Mouse (Mus musculus) G1E (cell line): ENCODE data around the gene Utf1. TPM values are rescaled to one million over a fixed set of nuclear protein-coding genes. Genes with fewer than 3 reads are reported as not detected.

Experiments used
- ATAC-seq: 2 replicates; pipeline ENCODE4 v1.8.0; 2016; ENCODE audit warnings: mild to moderate bottlenecking; ENCODE audit not compliant: insufficient number of reproducible peaks, poor library complexity, low FRiP score, severe bottlenecking; ENCODE audit errors: extremely low read depth
- DNase-seq: peaks from one replicate; pipeline ENCODE4 v3.0.0; 2012; ENCODE audit warnings: low spot score
- H3K27me3 ChIP-seq: 2 replicates; pipeline ENCODE4 v1.6.1; 2012; ENCODE audit warnings: mild to moderate bottlenecking, low read length, inconsistent platforms; ENCODE audit not compliant: insufficient read depth
- H3K36me3 ChIP-seq: replicated peaks from 2 replicates; pipeline ENCODE3; 2012; ENCODE audit warnings: mild to moderate bottlenecking, inconsistent platforms
- H3K4me1 ChIP-seq: 2 replicates; pipeline ENCODE4 v1.6.1; 2012; ENCODE audit warnings: low read depth, low read length, inconsistent platforms, mixed read lengths; ENCODE audit not compliant: insufficient read depth
- H3K4me3 ChIP-seq: 2 replicates; pipeline ENCODE4 v1.5.1; 2012; ENCODE audit warnings: low read depth, mild to moderate bottlenecking, inconsistent platforms, low read length, moderate library complexity, mixed read lengths
- H3K9me3 ChIP-seq: replicated peaks from 2 replicates; pipeline ENCODE4 v1.6.1; 2012; ENCODE audit warnings: inconsistent platforms
- CTCF ChIP-seq: IDR thresholded peaks from 2 replicates; pipeline ENCODE4 v1.5.1; 2012; ENCODE audit warnings: low read depth, low read length, inconsistent platforms, mixed read lengths
- GATA1 ChIP-seq: IDR thresholded peaks from 2 replicates; pipeline ENCODE4 v1.6.1; 2012; ENCODE audit warnings: borderline replicate concordance, low read length, inconsistent platforms, mixed read lengths
- GATA2 ChIP-seq: IDR thresholded peaks from 2 replicates; pipeline ENCODE4 v1.6.1; 2012; ENCODE audit warnings: low read depth, low read length, inconsistent platforms, borderline replicate concordance
- POLR2AphosphoS5 ChIP-seq: IDR thresholded peaks from 2 replicates; pipeline ENCODE4 v1.6.1; 2012; ENCODE audit warnings: low read depth, low read length, inconsistent platforms; ENCODE audit not compliant: insufficient replicate concordance
- TAL1 ChIP-seq: conservative IDR thresholded peaks from 2 replicates; pipeline ENCODE4 v1.6.1; 2012; ENCODE audit warnings: low read depth, low read length, inconsistent platforms, mixed read lengths
- polyA plus RNA-seq: library from polyadenylated mRNA; stranded (reverse); fragments of >175 nt; gene quantifications from 2 replicates; pipeline ENCODE4 v1.2.3, GENCODE M21; 2012
- total RNA-seq, 2 experiments: library from RNA; stranded (forward) in 1 of 2; stranded (reverse) in 1 of 2; fragments of 200-1000 nt in 1 of 2; fragments of >200 nt in 1 of 2; fragmentation: Nextera tagmentation in 1 of 2; gene quantifications; 2 replicates each; pipeline ENCODE4 v1.2.3; 2014 to 2017

Gene Utf1
- total and polyA plus RNA-seq, 3 experiments = not detected

- no peak for TF ChIP-seq POLR2AphosphoS5
- TF ChIP-seq TAL1 = no peak
- no peak for TF ChIP-seq GATA2
- TF ChIP-seq GATA1 = no peak
- no peak for TF ChIP-seq CTCF
- DNase-seq = no peak
- H3K36me3 ChIP-seq = no peaks in the 10 kb centered on the region
- ATAC-seq = no peak
- H3K4me1 ChIP-seq = peaks cover 14% of the 10 kb centered on the region; the same call in 1 of the 2 replicates
- H3K27me3 ChIP-seq = peaks cover 8% of the 10 kb centered on the region
- H3K4me3 ChIP-seq = no peak overlapping the region
- H3K9me3 ChIP-seq = no peaks in the 10 kb centered on the region
Measured at GRCm38 (mm10) chr7:139988272-139988671, 44.7 kb downstream of the Utf1 start.

- Histone ChIP-seq H3K27me3 (peaks cover 8% of the 10 kb centered on the region), H3K36me3 (peaks cover 24% of the 10 kb centered on the region), H3K9me3 (no peaks in the 10 kb centered on the region), H3K4me1 (peaks cover 14% of the 10 kb centered on the region), H3K4me3 (no peak overlapping the region)
- ATAC-seq (no peak), DNase-seq (no peak)
- TF ChIP-seq GATA2 = no peak
- TF ChIP-seq POLR2AphosphoS5 = no peak
- TF ChIP-seq GATA1 = no peak
- no peak for TF ChIP-seq TAL1
- no peak for TF ChIP-seq CTCF
Measured at GRCm38 (mm10) chr7:139990864-139991394, 47.3 kb downstream of the Utf1 start.

GRCm38 (mm10) chr7:139992406-139992805 lies 48.8 kb downstream of the Utf1 start, which contains the start of gene Adam8:
Adam8 (minus strand) TSS chr7:139992562.
- H3K4me3 ChIP-seq = no peak within 1 kb of the TSS
- peaks cover 14% of the 10 kb centered on the region for H3K4me1 ChIP-seq
- peaks cover 39% of the 10 kb centered on the region for H3K36me3 ChIP-seq

GRCm38 (mm10) chr7:139993532-139993931 lies 49.9 kb downstream of the Utf1 start:
- no peak for TF ChIP-seq POLR2AphosphoS5
- no peak for TF ChIP-seq GATA1
- no peak for TF ChIP-seq TAL1
- TF ChIP-seq CTCF = no peak
- TF ChIP-seq GATA2 = no peak
- DNase-seq (no peak), ATAC-seq (no peak)
- H3K36me3 ChIP-seq = peaks cover 50% of the 10 kb centered on the region
- peaks cover 6% of the 10 kb centered on the region for H3K27me3 ChIP-seq
- H3K4me3 ChIP-seq = no peak overlapping the region
- H3K9me3 ChIP-seq = no peaks in the 10 kb centered on the region
- peaks cover 10% of the 10 kb centered on the region for H3K4me1 ChIP-seq

More at GRCm38 (mm10) chr7:139992406-139992805, 48.8 kb downstream of the Utf1 start, which contains the start of gene Adam8:
- H3K27me3 ChIP-seq = peaks cover 8% of the 10 kb centered on the region
- TF ChIP-seq TAL1 = no peak
- no peak for TF ChIP-seq POLR2AphosphoS5
- TF ChIP-seq CTCF = no peak
- no peak for TF ChIP-seq GATA2
- TF ChIP-seq GATA1 = no peak
- no peaks in the 10 kb centered on the region for H3K9me3 ChIP-seq
- DNase-seq (no peak), ATAC-seq (no peak)

GRCm38 (mm10) chr7:139994202-139994601 lies 50.6 kb downstream of the Utf1 start:
- ATAC-seq (no peak), DNase-seq (no peak)
- Histone ChIP-seq H3K9me3 (no peaks in the 10 kb centered on the region), H3K36me3 (peaks cover 57% of the 10 kb centered on the region), H3K27me3 (peaks cover 3% of the 10 kb centered on the region), H3K4me1 (peaks cover 10% of the 10 kb centered on the region), H3K4me3 (no peak overlapping the region)
- TF ChIP-seq GATA1 (no peak), TAL1 (no peak), CTCF (no peak), POLR2AphosphoS5 (no peak), GATA2 (no peak)

- Histone ChIP-seq H3K27me3 (peaks cover 3% of the 10 kb centered on the region), H3K4me3 (no peak overlapping the region), H3K36me3 (peaks cover 62% of the 10 kb centered on the region), H3K9me3 (no peaks in the 10 kb centered on the region), H3K4me1 (peaks cover 10% of the 10 kb centered on the region)
- TF ChIP-seq TAL1 (no peak), POLR2AphosphoS5 (no peak), GATA2 (no peak), CTCF (peak; percentile 61)
- DNase-seq = peak; percentile 21
- ATAC-seq = no peak
Measured at GRCm38 (mm10) chr7:139994676-139995075, 51.1 kb downstream of the Utf1 start.

Other genes starting within 250 kb of the Utf1 start
- not detected in 2 replicates for gene Adgra1, start 109.6 kb upstream of the Utf1 start, total RNA-seq (2014; fragmentation: Nextera tagmentation)
- 0.16 TPM in 1 of 2 replicates, not detected in the other for gene Adgra1, start 109.6 kb upstream of the Utf1 start, total RNA-seq (2017)
- not detected in 2 replicates for gene Adgra1, start 109.6 kb upstream of the Utf1 start, polyA plus RNA-seq
- gene Kndc1, start 49.1 kb upstream of the Utf1 start, total RNA-seq (2014; fragmentation: Nextera tagmentation) = not detected in 2 replicates
- 0.12 and 0.38 TPM in 2 replicates for gene Kndc1, start 49.1 kb upstream of the Utf1 start, total RNA-seq (2017)
- gene Kndc1, start 49.1 kb upstream of the Utf1 start, polyA plus RNA-seq = not detected in 2 replicates
- not detected in 2 replicates for gene 6430531B16Rik, start 35.0 kb downstream of the Utf1 start, total RNA-seq (2014; fragmentation: Nextera tagmentation)
- 0.11 TPM in 1 of 2 replicates, not detected in the other for gene 6430531B16Rik, start 35.0 kb downstream of the Utf1 start, total RNA-seq (2017)
- gene 6430531B16Rik, start 35.0 kb downstream of the Utf1 start, polyA plus RNA-seq = not detected in 2 replicates
- not detected in 2 replicates for gene Adam8, start 48.8 kb downstream of the Utf1 start, total RNA-seq (2014; fragmentation: Nextera tagmentation)
- gene Adam8, start 48.8 kb downstream of the Utf1 start, total RNA-seq (2017) = 0.12 and 0.76 TPM in 2 replicates
- 0.03 and 0.07 TPM in 2 replicates for gene Adam8, start 48.8 kb downstream of the Utf1 start, polyA plus RNA-seq
- gene Zfp511, start 92.6 kb downstream of the Utf1 start, total RNA-seq (2014; fragmentation: Nextera tagmentation) = 25.7 and 27.8 TPM in 2 replicates
- gene Zfp511, start 92.6 kb downstream of the Utf1 start, total RNA-seq (2017) = 23.8 TPM in 2 replicates
- gene Zfp511, start 92.6 kb downstream of the Utf1 start, polyA plus RNA-seq = 15.0 and 17.4 TPM in 2 replicates
- gene Tubgcp2, start 92.9 kb downstream of the Utf1 start, total RNA-seq (2014; fragmentation: Nextera tagmentation) = 46.3 and 51.8 TPM in 2 replicates
- gene Tubgcp2, start 92.9 kb downstream of the Utf1 start, total RNA-seq (2017) = 33.9 and 41.9 TPM in 2 replicates
- 7.4 and 12.2 TPM in 2 replicates for gene Tubgcp2, start 92.9 kb downstream of the Utf1 start, polyA plus RNA-seq
- gene Msx3, start 105.3 kb downstream of the Utf1 start, total RNA-seq (2014; fragmentation: Nextera tagmentation) = not detected in 2 replicates
- 0.11 and 0.12 TPM in 2 replicates for gene Msx3, start 105.3 kb downstream of the Utf1 start, total RNA-seq (2017)
- gene Msx3, start 105.3 kb downstream of the Utf1 start, polyA plus RNA-seq = not detected in 2 replicates
- gene Caly, start 138.8 kb downstream of the Utf1 start, total RNA-seq (2014; fragmentation: Nextera tagmentation) = not detected in 2 replicates
- not detected in 2 replicates for gene Caly, start 138.8 kb downstream of the Utf1 start, total RNA-seq (2017)
- gene Caly, start 138.8 kb downstream of the Utf1 start, polyA plus RNA-seq = not detected in 2 replicates
- not detected in 2 replicates for gene Prap1, start 149.6 kb downstream of the Utf1 start, total RNA-seq (2014; fragmentation: Nextera tagmentation)
- gene Prap1, start 149.6 kb downstream of the Utf1 start, total RNA-seq (2017) = not detected in 2 replicates
- not detected in 2 replicates for gene Prap1, start 149.6 kb downstream of the Utf1 start, polyA plus RNA-seq
- 6.7 TPM in 1 of 2 replicates, not detected in the other for gene Fuom, start 158.7 kb downstream of the Utf1 start, total RNA-seq (2014; fragmentation: Nextera tagmentation)
- 16.0 and 17.4 TPM in 2 replicates for gene Fuom, start 158.7 kb downstream of the Utf1 start, total RNA-seq (2017)
- 17.4 and 18.2 TPM in 2 replicates for gene Fuom, start 158.7 kb downstream of the Utf1 start, polyA plus RNA-seq
- 9.4 and 10.5 TPM in 2 replicates for gene Paox, start 172.0 kb downstream of the Utf1 start, total RNA-seq (2014; fragmentation: Nextera tagmentation)
- gene Paox, start 172.0 kb downstream of the Utf1 start, total RNA-seq (2017) = 11.4 and 11.7 TPM in 2 replicates
- 3.0 and 6.0 TPM in 2 replicates for gene Paox, start 172.0 kb downstream of the Utf1 start, polyA plus RNA-seq
- gene Echs1, start 172.7 kb downstream of the Utf1 start, total RNA-seq (2014; fragmentation: Nextera tagmentation) = 32.6 TPM in 2 replicates
- 81.5 and 96.9 TPM in 2 replicates for gene Echs1, start 172.7 kb downstream of the Utf1 start, total RNA-seq (2017)
- 2.2 and 5.8 TPM in 2 replicates for gene Echs1, start 172.7 kb downstream of the Utf1 start, polyA plus RNA-seq
- gene Mtg1, start 193.8 kb downstream of the Utf1 start, total RNA-seq (2014; fragmentation: Nextera tagmentation) = 29.0 and 41.0 TPM in 2 replicates
- 10.2 and 10.5 TPM in 2 replicates for gene Mtg1, start 193.8 kb downstream of the Utf1 start, total RNA-seq (2017)
- 10.5 and 11.2 TPM in 2 replicates for gene Mtg1, start 193.8 kb downstream of the Utf1 start, polyA plus RNA-seq
- not detected in 2 replicates for gene Sprn, start 211.1 kb downstream of the Utf1 start, total RNA-seq (2014; fragmentation: Nextera tagmentation)
- 0.11 TPM in 1 of 2 replicates, not detected in the other for gene Sprn, start 211.1 kb downstream of the Utf1 start, total RNA-seq (2017)
- not detected in 2 replicates for gene Sprn, start 211.1 kb downstream of the Utf1 start, polyA plus RNA-seq
- gene Olfr522, start 221.0 kb downstream of the Utf1 start, total RNA-seq (2014; fragmentation: Nextera tagmentation) = not detected in 2 replicates
- gene Olfr522, start 221.0 kb downstream of the Utf1 start, total RNA-seq (2017) = under 0.01 and 0.05 TPM in 2 replicates
- gene Olfr522, start 221.0 kb downstream of the Utf1 start, polyA plus RNA-seq = not detected in 2 replicates
- gene Olfr523, start 229.4 kb downstream of the Utf1 start, total RNA-seq (2014; fragmentation: Nextera tagmentation) = not detected in 2 replicates
- gene Olfr523, start 229.4 kb downstream of the Utf1 start, total RNA-seq (2017) = 0.06 and 0.11 TPM in 2 replicates
- not detected in 2 replicates for gene Olfr523, start 229.4 kb downstream of the Utf1 start, polyA plus RNA-seq